Mouse (Mus musculus): ENCODE data around the gene Slc38a3. TPM values are rescaled to one million over a fixed set of nuclear protein-coding genes. Genes with fewer than 3 reads are reported as not detected.

The Slc38a3 gene
- polyA plus RNA-seq, 1 experiment = not detected

- 0 out of 2 replicates have a peak, but pooled peaks cover 4% of the 10 kb centered on the region for H3K9me3 ChIP-seq
- H3K27me3 ChIP-seq (replicated peaks) = peaks cover 85% of the 10 kb centered on the region
- H3K36me3 ChIP-seq (replicated peaks; ENCODE audit: low read length) = no peaks in the 10 kb centered on the region
- H3K4me3 ChIP-seq (replicated peaks) = no peak overlapping the region
- TF ChIP-seq FLI1 (IDR thresholded peaks at IDR 0.05; ENCODE audit: low read length) = no peak
- no peak for TF ChIP-seq GATA1 (IDR thresholded peaks at IDR 0.05; ENCODE audit: borderline replicate concordance, low read length)
- H3K4me1 ChIP-seq = peaks cover 10% of the 10 kb centered on the region
Observed at GRCm38 (mm10) chr9:107668011-107668410, 1.3 kb downstream of the Slc38a3 start.

DNA sequence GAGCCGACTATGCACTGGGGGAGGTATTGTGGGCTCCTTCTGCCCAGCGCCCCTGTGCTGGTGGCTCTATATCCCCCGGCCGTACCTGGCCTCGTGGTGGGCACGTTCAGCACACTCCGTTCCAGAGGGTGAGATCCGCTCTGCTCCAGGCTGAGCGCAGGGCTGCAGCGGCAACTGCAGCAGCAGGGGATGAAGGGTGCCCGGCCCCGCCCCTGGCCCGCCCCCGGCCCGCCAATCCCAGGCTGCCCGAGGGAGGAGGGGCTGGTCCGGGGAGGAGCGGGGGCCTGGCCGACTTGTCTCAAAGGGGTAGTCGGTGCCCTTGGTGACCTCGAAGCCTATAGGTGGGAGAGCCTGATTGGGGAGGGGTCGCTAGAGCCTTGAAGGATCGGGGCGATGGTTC, 2.1 kb downstream of the Slc38a3 start:
- peaks cover 89% of the 10 kb centered on the region for H3K27me3 ChIP-seq (replicated peaks)
- peak overlapping the region; percentile 56 for H3K4me3 ChIP-seq (replicated peaks)

GRCm38 (mm10) chr9:107666751-107667205, 2.6 kb downstream of the Slc38a3 start:
- TF ChIP-seq FLI1 (IDR thresholded peaks at IDR 0.05; ENCODE audit: low read length) (no peak), GATA1 (IDR thresholded peaks at IDR 0.05; ENCODE audit: borderline replicate concordance, low read length) (no peak)
- Histone ChIP-seq H3K36me3 (replicated peaks; ENCODE audit: low read length) (no peaks in the 10 kb centered on the region), H3K9me3 (no peaks in the 10 kb centered on the region), H3K27me3 (replicated peaks) (peaks cover 92% of the 10 kb centered on the region), H3K4me3 (replicated peaks) (no peak overlapping the region), H3K4me1 (peaks cover 10% of the 10 kb centered on the region)

More for the DNA sequence above, 2.1 kb downstream of the Slc38a3 start:
- TF ChIP-seq GATA1 (IDR thresholded peaks at IDR 0.05; ENCODE audit: borderline replicate concordance, low read length) (no peak), FLI1 (IDR thresholded peaks at IDR 0.05; ENCODE audit: low read length) (no peak)
- no peaks in the 10 kb centered on the region for H3K36me3 ChIP-seq (replicated peaks; ENCODE audit: low read length)
- H3K4me1 ChIP-seq = peaks cover 10% of the 10 kb centered on the region
- H3K9me3 ChIP-seq = no peaks in the 10 kb centered on the region

- peaks cover 92% of the 10 kb centered on the region for H3K27me3 ChIP-seq (replicated peaks)
- H3K4me3 ChIP-seq (replicated peaks) = no peak overlapping the region
- TF ChIP-seq FLI1 (IDR thresholded peaks at IDR 0.05; ENCODE audit: low read length) = no peak
- TF ChIP-seq GATA1 (IDR thresholded peaks at IDR 0.05; ENCODE audit: borderline replicate concordance, low read length) = no peak
- peaks cover 14% of the 10 kb centered on the region for H3K4me1 ChIP-seq
- H3K9me3 ChIP-seq = no peaks in the 10 kb centered on the region
- no peaks in the 10 kb centered on the region for H3K36me3 ChIP-seq (replicated peaks; ENCODE audit: low read length)
Observed at GRCm38 (mm10) chr9:107665308-107665707, 4.0 kb downstream of the Slc38a3 start.

DNA sequence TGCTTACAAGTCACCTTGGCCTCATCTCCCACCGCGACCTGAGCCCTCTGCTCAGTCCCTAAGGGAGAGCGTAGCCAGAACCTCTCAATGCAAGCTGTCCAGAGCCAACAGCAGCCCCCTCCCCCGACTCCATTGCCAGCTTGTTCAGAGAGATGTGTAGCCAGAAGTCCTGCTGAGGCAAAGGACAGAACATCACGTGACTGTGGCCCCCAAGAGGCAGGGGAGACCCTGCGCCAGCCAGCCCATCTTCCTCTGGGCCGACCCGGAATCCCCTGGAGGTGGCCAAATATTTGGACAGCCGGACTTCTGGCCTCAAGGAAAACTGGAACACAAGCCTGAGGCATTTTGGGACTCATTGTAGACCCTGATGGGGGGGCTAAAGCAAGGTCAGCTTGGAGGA, 5.8 kb downstream of the Slc38a3 start:
- Histone ChIP-seq H3K9me3 (no peaks in the 10 kb centered on the region), H3K4me1 (peaks cover 14% of the 10 kb centered on the region), H3K4me3 (replicated peaks) (no peak overlapping the region), H3K36me3 (replicated peaks; ENCODE audit: low read length) (no peaks in the 10 kb centered on the region), H3K27me3 (replicated peaks) (peaks cover 92% of the 10 kb centered on the region)
- TF ChIP-seq FLI1 (IDR thresholded peaks at IDR 0.05; ENCODE audit: low read length) = no peak
- no peak for TF ChIP-seq GATA1 (IDR thresholded peaks at IDR 0.05; ENCODE audit: borderline replicate concordance, low read length)

GRCm38 (mm10) chr9:107662342-107662741, 7.0 kb downstream of the Slc38a3 start:
- no peak overlapping the region for H3K4me3 ChIP-seq (replicated peaks)
- peaks cover 92% of the 10 kb centered on the region for H3K27me3 ChIP-seq (replicated peaks)
- TF ChIP-seq GATA1 (IDR thresholded peaks at IDR 0.05; ENCODE audit: borderline replicate concordance, low read length) = no peak
- TF ChIP-seq FLI1 (IDR thresholded peaks at IDR 0.05; ENCODE audit: low read length) = no peak
- no peaks in the 10 kb centered on the region for H3K36me3 ChIP-seq (replicated peaks; ENCODE audit: low read length)
- H3K9me3 ChIP-seq = no peaks in the 10 kb centered on the region
- H3K4me1 ChIP-seq = peaks cover 16% of the 10 kb centered on the region

DNA sequence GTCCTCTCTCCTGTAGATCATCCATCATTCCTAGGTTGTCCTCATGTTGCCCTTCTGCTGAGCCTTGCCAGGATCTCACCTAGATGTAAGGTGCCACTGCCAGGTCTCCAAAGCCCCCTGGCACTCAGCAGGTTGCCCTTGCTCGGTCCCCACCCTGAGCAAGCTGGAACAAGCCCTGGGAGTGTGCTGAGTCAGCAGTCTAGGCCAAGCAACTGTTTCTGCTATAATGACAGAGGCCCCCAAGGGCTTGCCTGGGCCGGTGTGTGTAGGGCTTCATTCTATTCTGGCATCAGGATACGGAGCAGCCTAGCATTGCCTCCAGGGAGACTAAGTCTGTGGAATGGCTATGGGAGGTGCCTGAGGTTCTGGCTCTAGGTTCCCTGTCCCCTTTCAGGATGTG, 8.6 kb downstream of the Slc38a3 start:
- H3K36me3 ChIP-seq (replicated peaks; ENCODE audit: low read length) = no peaks in the 10 kb centered on the region
- TF ChIP-seq GATA1 (IDR thresholded peaks at IDR 0.05; ENCODE audit: borderline replicate concordance, low read length) = no peak
- no peak for TF ChIP-seq FLI1 (IDR thresholded peaks at IDR 0.05; ENCODE audit: low read length)
- H3K27me3 ChIP-seq (replicated peaks) = peaks cover 91% of the 10 kb centered on the region
- peaks cover 11% of the 10 kb centered on the region for H3K4me1 ChIP-seq
- H3K4me3 ChIP-seq (replicated peaks) = no peak overlapping the region
- H3K9me3 ChIP-seq = no peaks in the 10 kb centered on the region

DNA sequence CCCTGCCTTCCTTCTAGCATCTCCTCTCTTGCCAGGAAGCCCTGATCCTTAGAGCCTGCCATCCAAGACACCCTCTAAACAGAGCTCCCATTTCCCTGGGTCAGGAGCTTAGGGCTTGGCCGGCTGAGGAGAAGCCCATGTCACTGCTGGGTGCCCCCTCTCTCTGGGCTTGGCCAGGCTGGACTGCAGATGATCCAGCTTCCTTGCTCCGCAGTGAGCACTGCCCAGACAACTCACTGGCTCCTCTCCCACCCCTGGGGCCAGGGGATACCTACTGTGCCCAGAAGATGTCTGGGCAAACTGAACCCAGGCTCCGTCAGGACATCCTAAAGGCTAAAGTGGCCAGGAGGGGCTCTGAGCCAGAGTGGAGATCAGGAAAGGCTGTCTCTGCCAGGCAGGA, 9.4 kb downstream of the Slc38a3 start:
- peaks cover 91% of the 10 kb centered on the region for H3K27me3 ChIP-seq (replicated peaks)
- no peak for TF ChIP-seq FLI1 (IDR thresholded peaks at IDR 0.05; ENCODE audit: low read length)
- no peak for TF ChIP-seq GATA1 (IDR thresholded peaks at IDR 0.05; ENCODE audit: borderline replicate concordance, low read length)
- no peaks in the 10 kb centered on the region for H3K9me3 ChIP-seq
- H3K36me3 ChIP-seq (replicated peaks; ENCODE audit: low read length) = no peaks in the 10 kb centered on the region
- no peak overlapping the region for H3K4me3 ChIP-seq (replicated peaks)
- H3K4me1 ChIP-seq = peaks cover 16% of the 10 kb centered on the region

DNA sequence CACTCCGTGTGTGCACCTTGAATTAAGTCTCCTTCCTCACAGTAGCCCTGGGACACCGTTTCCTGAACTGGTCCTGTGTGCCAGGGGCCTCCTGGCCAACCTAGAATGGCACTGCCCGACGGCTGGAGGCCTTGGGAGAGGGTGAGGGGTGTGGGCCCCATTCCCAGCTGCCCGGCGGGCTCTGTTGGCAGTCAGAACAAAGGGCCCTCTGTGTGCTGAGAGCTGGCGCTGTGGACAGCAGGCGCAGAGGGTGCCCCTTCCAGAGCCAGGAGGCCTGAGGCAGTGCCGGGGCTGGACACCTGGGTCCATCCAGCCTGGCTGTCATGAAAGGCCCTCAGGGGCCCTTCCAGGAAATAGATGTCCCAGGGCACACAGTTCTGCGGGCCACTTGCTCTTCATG, 9.8 kb downstream of the Slc38a3 start:
- peaks cover 92% of the 10 kb centered on the region for H3K27me3 ChIP-seq (replicated peaks)
- no peak overlapping the region for H3K4me3 ChIP-seq (replicated peaks)
- H3K9me3 ChIP-seq = no peaks in the 10 kb centered on the region
- no peak for TF ChIP-seq FLI1 (IDR thresholded peaks at IDR 0.05; ENCODE audit: low read length)
- no peak for TF ChIP-seq GATA1 (IDR thresholded peaks at IDR 0.05; ENCODE audit: borderline replicate concordance, low read length)
- H3K4me1 ChIP-seq = peaks cover 16% of the 10 kb centered on the region
- no peaks in the 10 kb centered on the region for H3K36me3 ChIP-seq (replicated peaks; ENCODE audit: low read length)

DNA sequence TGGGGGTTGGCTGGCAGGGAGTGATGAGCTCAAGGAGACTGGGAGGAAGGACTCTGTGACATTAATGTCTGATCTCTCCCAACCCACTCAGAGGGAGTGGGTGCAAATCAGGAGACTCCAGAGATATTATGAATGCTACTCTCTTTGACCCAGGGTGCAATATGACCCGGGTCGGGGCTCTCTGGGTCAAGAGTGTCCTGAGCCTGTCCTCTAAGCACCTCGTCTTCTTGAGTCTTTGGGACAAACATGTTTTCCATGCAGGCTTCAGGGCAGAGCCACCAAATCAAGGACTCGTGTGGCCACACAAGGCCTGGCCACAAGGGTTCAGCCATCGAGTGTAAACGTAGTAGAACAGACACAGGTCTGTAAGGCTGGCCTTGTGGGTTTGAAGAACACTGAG, 11.2 kb downstream of the Slc38a3 start:
- Histone ChIP-seq H3K4me1 (peaks cover 20% of the 10 kb centered on the region), H3K4me3 (replicated peaks) (no peak overlapping the region), H3K36me3 (replicated peaks; ENCODE audit: low read length) (no peaks in the 10 kb centered on the region), H3K9me3 (no peaks in the 10 kb centered on the region), H3K27me3 (replicated peaks) (peaks cover 91% of the 10 kb centered on the region)
- no peak for TF ChIP-seq FLI1 (IDR thresholded peaks at IDR 0.05; ENCODE audit: low read length)
- no peak for TF ChIP-seq GATA1 (IDR thresholded peaks at IDR 0.05; ENCODE audit: borderline replicate concordance, low read length)

DNA sequence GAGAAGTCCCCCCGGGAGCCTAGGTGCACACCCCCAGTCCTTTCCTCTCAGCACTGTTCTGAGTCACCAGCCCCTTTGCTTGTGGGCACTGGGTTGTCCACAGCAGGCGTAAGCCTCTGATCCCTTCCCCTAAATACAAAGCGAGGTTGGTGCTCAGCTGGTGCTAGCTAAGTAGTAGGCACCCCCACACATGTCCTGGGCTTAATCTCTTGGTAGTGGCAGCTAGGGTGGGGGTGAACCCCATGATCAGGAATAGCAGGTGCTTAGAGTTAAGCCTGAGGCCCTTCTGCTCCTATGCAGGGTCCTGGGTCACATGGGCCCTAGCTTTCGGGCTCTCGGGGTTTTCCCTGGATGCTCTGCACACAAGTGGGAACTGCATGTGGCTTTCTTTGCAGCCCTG, 12.2 kb downstream of the Slc38a3 start:
- Histone ChIP-seq H3K4me1 (peaks cover 20% of the 10 kb centered on the region), H3K9me3 (no peaks in the 10 kb centered on the region), H3K4me3 (replicated peaks) (no peak overlapping the region), H3K36me3 (replicated peaks; ENCODE audit: low read length) (no peaks in the 10 kb centered on the region), H3K27me3 (replicated peaks) (peaks cover 82% of the 10 kb centered on the region)
- no peak for TF ChIP-seq FLI1 (IDR thresholded peaks at IDR 0.05; ENCODE audit: low read length)
- no peak for TF ChIP-seq GATA1 (IDR thresholded peaks at IDR 0.05; ENCODE audit: borderline replicate concordance, low read length)

All from megakaryocyte, embryonic 14.5 days (primary cell).